Mouse (Mus musculus): Measurements from ENCODE around the gene Stk32b.

DNA sequence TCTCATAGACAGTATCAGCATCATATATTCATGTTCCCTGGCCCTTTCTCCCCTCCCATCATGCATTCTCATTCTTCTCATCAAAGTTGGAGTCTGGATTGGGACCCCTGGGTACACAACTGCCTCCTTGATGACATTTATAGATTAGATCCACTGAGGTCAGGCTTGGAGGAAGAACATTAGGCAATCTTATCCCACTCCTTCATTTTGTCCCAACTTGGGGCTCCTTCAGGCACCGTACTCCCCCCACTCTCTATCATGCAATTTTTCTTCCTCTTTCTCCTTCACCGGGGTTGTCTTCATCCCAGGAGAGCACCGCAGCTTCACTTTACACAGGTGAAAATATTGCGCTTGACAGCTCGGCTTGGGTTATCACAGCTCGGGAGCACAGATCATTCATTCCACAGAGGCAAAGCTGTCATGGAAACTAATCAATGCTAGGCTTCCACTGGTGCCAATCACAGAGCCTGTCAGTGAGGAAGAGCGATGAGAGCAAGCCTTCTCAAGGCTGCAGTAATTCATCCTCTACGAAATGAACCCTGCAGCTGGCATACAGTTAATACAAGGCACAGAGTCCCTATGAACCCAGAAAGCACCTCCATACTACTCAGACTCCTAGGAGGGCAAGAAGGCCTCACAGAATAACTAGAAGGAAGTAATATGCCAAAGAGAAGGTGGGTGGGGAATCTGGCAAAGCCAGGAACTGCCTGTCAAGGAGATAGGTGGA lies 89.4 kb downstream of the Stk32b start:
- TF ChIP-seq REST (IDR thresholded peaks at IDR 0.05; ENCODE audit: insufficient read depth, insufficient read length) (no peak), CEBPB (IDR thresholded peaks at IDR 0.05; ENCODE audit: insufficient read depth, poor library complexity, severe bottlenecking) (no peak), USF1 (IDR thresholded peaks at IDR 0.05; ENCODE audit: low read depth) (no peak)

All from myocyte (in vitro differentiated cells).